Mouse (Mus musculus): Measurements from ENCODE around the gene Ccdc30. TPM values are rescaled to one million over a fixed set of nuclear protein-coding genes. Genes with fewer than 3 reads are reported as not detected.

Ccdc30 gene
- total and polyA plus RNA-seq, 3 experiments: not detected

DNA sequence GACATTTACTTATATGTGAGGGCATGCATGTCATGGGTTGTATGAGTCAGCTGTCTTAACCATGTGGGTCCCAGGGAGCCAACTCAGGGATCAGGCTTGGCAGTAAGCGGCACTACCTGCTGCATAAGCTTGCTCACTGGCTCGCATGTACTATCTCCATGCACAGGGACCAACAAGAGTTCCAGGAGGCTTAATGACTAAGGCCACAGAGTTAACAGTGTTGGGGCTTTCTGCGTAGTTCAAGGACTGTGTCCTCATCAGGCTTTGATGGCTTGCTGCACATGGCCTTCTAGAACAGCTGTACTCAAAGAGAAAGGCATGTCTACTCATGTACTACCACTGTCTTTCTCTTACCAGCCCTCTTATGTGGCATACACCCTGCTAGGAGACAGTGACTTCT is 114.6 kb downstream of the Ccdc30 start:
- TF ChIP-seq E2F4 (IDR thresholded peaks at IDR 0.05; ENCODE audit: borderline replicate concordance, low read depth, low read length) (no peak), CTCF (IDR thresholded peaks at IDR 0.05 in 2 of 3, conservative IDR thresholded peaks at IDR 0.05 in 1 of 3; ENCODE audit: control insufficient read depth in 1 of 3, insufficient read depth in 1 of 3, low read depth in 2 of 3, low read length in 3 of 3, poor library complexity in 1 of 3, severe bottlenecking in 1 of 3) (no peak), RCOR1 (IDR thresholded peaks at IDR 0.05; ENCODE audit: low read depth, low read length) (no peak), ZMIZ1 (IDR thresholded peaks at IDR 0.05; ENCODE audit: low read depth, low read length) (no peak), MAFK (IDR thresholded peaks at IDR 0.05; ENCODE audit: borderline replicate concordance, low read depth, low read length) (no peak), CHD2 (IDR thresholded peaks at IDR 0.05; ENCODE audit: low read length) (no peak), ETS1 (IDR thresholded peaks at IDR 0.05; ENCODE audit: low read depth, low read length) (no peak), EP300 (IDR thresholded peaks at IDR 0.05; ENCODE audit: low read depth in 1 of 2, low read length in 2 of 2) (no peak), POLR2AphosphoS2 (IDR thresholded peaks at IDR 0.05; ENCODE audit: low read length) (no peak), TCF12 (IDR thresholded peaks at IDR 0.05; ENCODE audit: low read depth, low read length) (no peak), NELFE (IDR thresholded peaks at IDR 0.05; ENCODE audit: low read depth, low read length) (no peak), TAL1 (IDR thresholded peaks at IDR 0.05; ENCODE audit: low read length) (no peak), ZKSCAN1 (IDR thresholded peaks at IDR 0.05; ENCODE audit: low read depth, low read length) (no peak), USF1 (IDR thresholded peaks at IDR 0.05; ENCODE audit: low read depth, low read length) (no peak), GATA1 (IDR thresholded peaks at IDR 0.05; ENCODE audit: low read depth, low read length) (no peak), RAD21 (IDR thresholded peaks at IDR 0.05; ENCODE audit: low read depth, low read length) (no peak), USF2 (IDR thresholded peaks at IDR 0.05; ENCODE audit: borderline replicate concordance in 1 of 2, insufficient read depth in 1 of 2, low read depth in 1 of 2, low read length in 2 of 2) (no peak)

DNA sequence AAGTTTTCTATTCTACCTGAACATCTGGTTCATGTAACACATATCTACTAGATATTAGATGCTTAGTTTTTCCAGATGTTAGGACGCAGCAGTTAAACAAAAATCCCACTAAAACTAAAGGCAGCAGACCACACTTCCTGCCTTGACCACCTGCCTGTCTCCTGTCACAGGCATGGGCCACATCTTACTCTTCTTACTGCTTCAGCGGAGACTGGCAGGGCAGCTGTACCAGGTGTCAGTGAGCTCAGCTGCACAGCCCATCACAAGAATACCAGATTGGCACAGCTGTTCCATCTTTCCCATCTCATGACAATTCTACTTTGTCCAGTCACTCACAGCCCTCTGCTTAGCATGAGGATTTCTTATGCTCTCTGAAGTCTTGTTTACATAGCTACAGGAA is 118.0 kb downstream of the Ccdc30 start:
- no peak overlapping the region for H3K4me3 ChIP-seq (ENCODE audit: control insufficient read depth in 1 of 2, insufficient read depth in 1 of 2, low read depth in 2 of 2, low read length in 2 of 2)
- H3K9ac ChIP-seq (ENCODE audit: control insufficient read depth, low read depth, low read length, poor library complexity, severe bottlenecking): no peak overlapping the region
- H3K4me1 ChIP-seq (ENCODE audit: control insufficient read depth in 1 of 2, insufficient read depth in 2 of 2, low read length in 2 of 2): peaks cover 0 to 5% of the 10 kb centered on the region in 2 experiments; a peak in 2 of 4 replicates
- peaks cover 27% of the 10 kb centered on the region for H3K79me2 ChIP-seq (ENCODE audit: control insufficient read depth, insufficient read depth, low read length, poor library complexity)
- no peaks in the 10 kb centered on the region for H3K9me3 ChIP-seq (replicated peaks; ENCODE audit: insufficient read depth, low read length)
- H3K27ac ChIP-seq (ENCODE audit: control insufficient read depth, low read depth, low read length): no peak overlapping the region
- no peak for DNase-seq (ENCODE audit: low read depth, low spot score)
- TF ChIP-seq RAD21 (IDR thresholded peaks at IDR 0.05; ENCODE audit: low read depth, low read length) (no peak), POLR2AphosphoS5 (IDR thresholded peaks at IDR 0.05; ENCODE audit: borderline replicate concordance, low read depth, low read length) (no peak), POLR2AphosphoS2 (IDR thresholded peaks at IDR 0.05; ENCODE audit: low read length) (no peak), TAL1 (IDR thresholded peaks at IDR 0.05; ENCODE audit: low read length) (no peak), NRF1 (IDR thresholded peaks at IDR 0.05; ENCODE audit: insufficient read depth, low read depth, low read length, poor library complexity, severe bottlenecking) (no peak), MAFK (IDR thresholded peaks at IDR 0.05; ENCODE audit: borderline replicate concordance, low read depth, low read length) (no peak), CHD2 (IDR thresholded peaks at IDR 0.05; ENCODE audit: low read length) (no peak), SIN3A (IDR thresholded peaks at IDR 0.05; ENCODE audit: low read length) (no peak), CTCF (IDR thresholded peaks at IDR 0.05 in 2 of 3, conservative IDR thresholded peaks at IDR 0.05 in 1 of 3; ENCODE audit: control insufficient read depth in 1 of 3, insufficient read depth in 1 of 3, low read depth in 2 of 3, low read length in 3 of 3, poor library complexity in 1 of 3, severe bottlenecking in 1 of 3) (no peak), ZMIZ1 (IDR thresholded peaks at IDR 0.05; ENCODE audit: low read depth, low read length) (no peak), JUND (IDR thresholded peaks at IDR 0.05; ENCODE audit: low read depth, low read length) (no peak), MEF2A (IDR thresholded peaks at IDR 0.05; ENCODE audit: extremely low read depth, insufficient replicate concordance, low read depth, low read length, poor library complexity, severe bottlenecking) (no peak), KAT2A (conservative IDR thresholded peaks at IDR 0.05; ENCODE audit: low read depth, low read length) (no peak), NELFE (IDR thresholded peaks at IDR 0.05; ENCODE audit: low read depth, low read length) (no peak)
- no peaks in the 10 kb centered on the region for H3K36me3 ChIP-seq (ENCODE audit: control insufficient read depth in 1 of 2, insufficient read depth in 2 of 2, low read length in 2 of 2)
- no peaks in the 10 kb centered on the region for H3K27me3 ChIP-seq (ENCODE audit: control insufficient read depth in 1 of 2, insufficient read depth in 2 of 2, low read length in 2 of 2)

More for the DNA sequence above, 114.6 kb downstream of the Ccdc30 start:
- H3K36me3 ChIP-seq (ENCODE audit: control insufficient read depth in 1 of 2, insufficient read depth in 2 of 2, low read length in 2 of 2): no peaks in the 10 kb centered on the region
- H3K27me3 ChIP-seq (ENCODE audit: control insufficient read depth in 1 of 2, insufficient read depth in 2 of 2, low read length in 2 of 2): no peaks in the 10 kb centered on the region
- no peaks in the 10 kb centered on the region for H3K9me3 ChIP-seq (replicated peaks; ENCODE audit: insufficient read depth, low read length)
- H3K4me3 ChIP-seq (ENCODE audit: control insufficient read depth in 1 of 2, insufficient read depth in 1 of 2, low read depth in 2 of 2, low read length in 2 of 2): no peak overlapping the region
- DNase-seq (ENCODE audit: low read depth, low spot score): no peak
- no peaks in the 10 kb centered on the region for H3K79me2 ChIP-seq (ENCODE audit: control insufficient read depth, insufficient read depth, low read length, poor library complexity)
- H3K27ac ChIP-seq (ENCODE audit: control insufficient read depth, low read depth, low read length): no peak overlapping the region
- no peak overlapping the region for H3K9ac ChIP-seq (ENCODE audit: control insufficient read depth, low read depth, low read length, poor library complexity, severe bottlenecking)
- H3K4me1 ChIP-seq (ENCODE audit: control insufficient read depth in 1 of 2, insufficient read depth in 2 of 2, low read length in 2 of 2): no peaks in the 10 kb centered on the region
